Mouse (Mus musculus) limb, embryonic 15.5 days (tissue): ENCODE measurements around the gene Nsg2. TPM values are rescaled to one million over a fixed set of nuclear protein-coding genes. Genes with fewer than 3 reads are reported as not detected.

Experiments used
- ATAC-seq: fragments of 200-750 bp; cut with Nextera tagmentation; 2 replicates; pipeline ENCODE4 v1.8.0; 2017; ENCODE audit warnings: low read depth, moderate TSS enrichment; ENCODE audit not compliant: insufficient number of reproducible peaks, low FRiP score, low TSS enrichment
- H3K27ac ChIP-seq: fragments of 300-500 bp; sonication (generic); 2 replicates; pipeline ENCODE4 v1.5.1; 2015; ENCODE audit warnings: moderate library complexity, mild to moderate bottlenecking, inconsistent platforms
- H3K27me3 ChIP-seq: fragments of 300-500 bp; sonication (generic); 2 replicates; pipeline ENCODE4 v1.6.1; 2015; ENCODE audit warnings: inconsistent platforms
- H3K36me3 ChIP-seq: fragments of 300-500 bp; sonication (generic); 2 replicates; pipeline ENCODE4 v1.6.1; 2015; ENCODE audit warnings: inconsistent platforms
- H3K4me1 ChIP-seq: fragments of 300-500 bp; sonication (generic); 2 replicates; pipeline ENCODE4 v1.6.1; 2015; ENCODE audit warnings: inconsistent platforms
- H3K4me2 ChIP-seq: fragments of 300-500 bp; sonication (generic); 2 replicates; pipeline ENCODE4 v1.6.1; 2015; ENCODE audit warnings: mild to moderate bottlenecking, inconsistent platforms
- H3K4me3 ChIP-seq: fragments of 300-500 bp; sonication (generic); 2 replicates; pipeline ENCODE4 v1.5.1; 2015; ENCODE audit warnings: mild to moderate bottlenecking, inconsistent platforms
- H3K9ac ChIP-seq: fragments of 300-500 bp; sonication (generic); 2 replicates; pipeline ENCODE4 v1.6.1; 2015; ENCODE audit warnings: inconsistent platforms
- H3K9me3 ChIP-seq: fragments of 300-500 bp; sonication (generic); 2 replicates; pipeline ENCODE4 v1.6.1; 2016; ENCODE audit warnings: inconsistent platforms
- WGBS: fragments of 180-500 bp; shearing (Covaris S2); methylation state at CpG from one replicate; pipeline ENCODE4 v1.1.7; 2015; 5-methylcytosine and 5-hydroxymethylcytosine counted together
- polyA plus RNA-seq: library from polyadenylated mRNA; unstranded; fragments of >200 nt; fragmentation: Nextera tagmentation; extraction: Ambion mirVana; gene quantifications from 2 replicates; pipeline ENCODE4 v1.2.1, GENCODE M21; 2015

The Nsg2 gene
- polyA plus RNA-seq, 1 experiment from 2014 or later: 6.3 TPM

- Histone ChIP-seq H3K36me3 (no peaks in the 10 kb centered on the region), H3K4me2 (no peak overlapping the region), H3K27ac (no peak overlapping the region), H3K4me1 (no peaks in the 10 kb centered on the region), H3K9me3 (no peaks in the 10 kb centered on the region), H3K9ac (no peak overlapping the region), H3K4me3 (no peak overlapping the region), H3K27me3 (no peaks in the 10 kb centered on the region)
- ATAC-seq: no peak
- WGBS: 82% methylated on average over 6 of the region's 6 CpGs
These were observed 96.1 kb downstream of the Nsg2 start for GRCm38 (mm10) chr11:32096346-32096745.

- Histone ChIP-seq H3K9me3 (no peaks in the 10 kb centered on the region), H3K4me3 (no peak overlapping the region), H3K4me2 (no peak overlapping the region), H3K4me1 (peaks cover 10% of the 10 kb centered on the region), H3K9ac (no peak overlapping the region), H3K27ac (no peak overlapping the region), H3K27me3 (no peaks in the 10 kb centered on the region), H3K36me3 (no peaks in the 10 kb centered on the region)
- 41% methylated on average over 3 of the region's 3 CpGs for WGBS
- no peak for ATAC-seq
These were observed 100.9 kb downstream of the Nsg2 start for GRCm38 (mm10) chr11:32101059-32101632.

- ATAC-seq: no peak
These were observed 102.7 kb downstream of the Nsg2 start for GRCm38 (mm10) chr11:32102976-32103375.

GRCm38 (mm10) chr11:32104406-32105116, 104.3 kb downstream of the Nsg2 start:
- 70% methylated on average over 9 of the region's 9 CpGs for WGBS
- no peak for ATAC-seq
- no peak overlapping the region for H3K4me3 ChIP-seq
- H3K27me3 ChIP-seq: no peaks in the 10 kb centered on the region
- H3K9ac ChIP-seq: no peak overlapping the region
- H3K36me3 ChIP-seq: no peaks in the 10 kb centered on the region
- H3K4me1 ChIP-seq: peaks cover 15% of the 10 kb centered on the region
- no peak overlapping the region for H3K4me2 ChIP-seq
- no peak overlapping the region for H3K27ac ChIP-seq
- no peaks in the 10 kb centered on the region for H3K9me3 ChIP-seq

More at GRCm38 (mm10) chr11:32102976-32103375, 102.7 kb downstream of the Nsg2 start:
- Histone ChIP-seq H3K27me3 (no peaks in the 10 kb centered on the region), H3K4me1 (peaks cover 15% of the 10 kb centered on the region), H3K4me3 (no peak overlapping the region), H3K27ac (no peak overlapping the region), H3K9me3 (no peaks in the 10 kb centered on the region), H3K9ac (no peak overlapping the region), H3K36me3 (no peaks in the 10 kb centered on the region), H3K4me2 (0 out of 2 replicates have a peak overlapping the region, but pooled peaks have one; percentile 0)
- 13% methylated on average over 12 of the region's 12 CpGs for WGBS

- Histone ChIP-seq H3K9ac (no peak overlapping the region), H3K4me2 (no peak overlapping the region), H3K27ac (no peak overlapping the region), H3K9me3 (no peaks in the 10 kb centered on the region), H3K36me3 (no peaks in the 10 kb centered on the region), H3K4me1 (peaks cover 15% of the 10 kb centered on the region), H3K27me3 (no peaks in the 10 kb centered on the region), H3K4me3 (no peak overlapping the region)
- 19% methylated on average over 10 of the region's 10 CpGs for WGBS
- no peak for ATAC-seq
These were observed 105.7 kb downstream of the Nsg2 start for GRCm38 (mm10) chr11:32105750-32106646.

GRCm38 (mm10) chr11:32106647-32106985, 106.4 kb downstream of the Nsg2 start:
- H3K27ac ChIP-seq: no peak overlapping the region
- no peaks in the 10 kb centered on the region for H3K27me3 ChIP-seq
- peaks cover 15% of the 10 kb centered on the region for H3K4me1 ChIP-seq
- no peak overlapping the region for H3K4me3 ChIP-seq
- H3K9me3 ChIP-seq: no peaks in the 10 kb centered on the region
- no peaks in the 10 kb centered on the region for H3K36me3 ChIP-seq
- H3K9ac ChIP-seq: no peak overlapping the region
- ATAC-seq: no peak
- H3K4me2 ChIP-seq: no peak overlapping the region
- WGBS: 72% methylated on average over 4 of the region's 4 CpGs

- WGBS: 77% methylated on average over 8 of the region's 8 CpGs
- H3K9me3 ChIP-seq: no peaks in the 10 kb centered on the region
These were observed 108.2 kb downstream of the Nsg2 start for GRCm38 (mm10) chr11:32108441-32108840.

More at GRCm38 (mm10) chr11:32108441-32108840, 108.2 kb downstream of the Nsg2 start:
- Histone ChIP-seq H3K4me3 (no peak overlapping the region), H3K4me1 (peaks cover 10% of the 10 kb centered on the region; the same call in 1 of the 2 replicates), H3K27me3 (no peaks in the 10 kb centered on the region), H3K4me2 (no peak overlapping the region), H3K27ac (no peak overlapping the region), H3K36me3 (no peaks in the 10 kb centered on the region), H3K9ac (no peak overlapping the region)
- no peak for ATAC-seq

Other genes with a start within 250 kb of the Nsg2 start
- 2.9 and 3.2 TPM in 2 replicates for gene Cpeb4, start 128.3 kb upstream of the Nsg2 start, polyA plus RNA-seq
- gene 4930524B15Rik, start 34.9 kb upstream of the Nsg2 start, polyA plus RNA-seq: 0.14 TPM in 1 of 2 replicates, not detected in the other
- gene Il9r, start 199.8 kb downstream of the Nsg2 start, polyA plus RNA-seq: 0.31 and 0.55 TPM in 2 replicates
- gene Snrnp25, start 205.0 kb downstream of the Nsg2 start, polyA plus RNA-seq: 45.6 and 48.1 TPM in 2 replicates
- gene Rhbdf1, start 221.8 kb downstream of the Nsg2 start, polyA plus RNA-seq: 83.7 and 87.5 TPM in 2 replicates
- 39.4 and 40.0 TPM in 2 replicates for gene Mpg, start 226.0 kb downstream of the Nsg2 start, polyA plus RNA-seq